Mouse (Mus musculus) lung, adult 2 months (tissue): Measurements from ENCODE around the gene Phpt1.

Experiments
- CTCF ChIP-seq: fragments of 200-500 bp; IDR thresholded peaks from 2 replicates; pipeline ENCODE4 v1.5.1; 2011; ENCODE audit warnings: mild to moderate bottlenecking, low read length, control low read depth; ENCODE audit not compliant: insufficient read depth
- POLR2A ChIP-seq: fragments of 200-500 bp; IDR thresholded peaks from 2 replicates; pipeline ENCODE4 v1.6.1; 2011; ENCODE audit warnings: low read depth, mild to moderate bottlenecking, control low read depth, low read length, borderline replicate concordance; ENCODE audit errors: extremely low read depth

GRCm38 (mm10) chr2:25573068-25573467 is 2.0 kb downstream of the Phpt1 start:
- TF ChIP-seq POLR2A (no peak), CTCF (no peak)
